Comparison of ENCODE assay signal across 9 mouse cellular contexts in genomic region chr3:83128449-83128922, GRCm38 (mm10). TPM values are rescaled to one million over a fixed set of nuclear protein-coding genes. Genes with fewer than 3 reads are reported as not detected.
DNase-seq lines count a peak whose midpoint lies in the region; ATAC-seq and TF ChIP-seq lines count a peak whose summit lies in the region.
"Had no signal": no experiment of that assay in that cellular context is flagged by ENCODE, and none has a peak within 500 bp of the region (broad histone marks: within the 10 kb centered on the region; RNA-seq: fewer than 3 reads in every experiment).

No protein-coding gene starts in this region.

- H3K9me3 ChIP-seq in forebrain, embryonic 15.5 days, result no peaks in the 10 kb centered on the region
- no peaks in the 10 kb centered on the region for H3K9me3 ChIP-seq in limb, embryonic 11.5 days (ENCODE audit: control insufficient read depth, low read length)
- H3K9me3 ChIP-seq in midbrain, embryonic 16.5 days (replicated peaks; ENCODE audit: control insufficient read depth, low read length, poor library complexity, severe bottlenecking), result no peaks in the 10 kb centered on the region

- H3K4me2 ChIP-seq in forebrain, embryonic 15.5 days (replicated peaks), result peak overlapping the region; percentile 99
- H3K4me2 ChIP-seq in limb, embryonic 11.5 days (ENCODE audit: low read depth, severe bottlenecking), result peak overlapping the region; percentile 94
- H3K4me2 ChIP-seq in midbrain, embryonic 16.5 days (ENCODE audit: low read length), result peak overlapping the region; percentile 100

- no peaks in the 10 kb centered on the region for H3K4me1 ChIP-seq in kidney, adult 2 months (ENCODE audit: control insufficient read depth, insufficient read depth, low read length)
- peaks cover 31% of the 10 kb centered on the region for H3K4me1 ChIP-seq in forebrain, embryonic 15.5 days
- peaks cover 14% of the 10 kb centered on the region for H3K4me1 ChIP-seq in limb, embryonic 11.5 days (ENCODE audit: control insufficient read depth, insufficient read depth, low read length)
- H3K4me1 ChIP-seq in midbrain, embryonic 16.5 days (ENCODE audit: control insufficient read depth, insufficient read depth, low read length), result peaks cover 11% of the 10 kb centered on the region; the same call in 1 of the 2 replicates

- under 1% methylated on average over 43 of the region's 43 CpGs for WGBS in kidney, adult 2 months
- WGBS in forebrain, embryonic 15.5 days, result under 1% methylated on average over 43 of the region's 43 CpGs
- under 1% methylated on average over 43 of the region's 43 CpGs for WGBS in limb, embryonic 11.5 days
- under 1% methylated on average over 43 of the region's 43 CpGs for WGBS in midbrain, embryonic 16.5 days

- H3K4me3 ChIP-seq in kidney, adult 2 months (ENCODE audit: insufficient read depth, low read depth, low read length), result peak overlapping the region; percentile 1; the same call in 1 of the 2 replicates
- peak overlapping the region; percentile 55 for H3K4me3 ChIP-seq in forebrain, embryonic 15.5 days
- H3K4me3 ChIP-seq in limb, embryonic 11.5 days (ENCODE audit: low read depth, low read length), result peak overlapping the region; percentile 54
- peak overlapping the region; percentile 69 for H3K4me3 ChIP-seq in midbrain, embryonic 16.5 days (ENCODE audit: low read depth, low read length)

- H3K27me3 ChIP-seq in kidney, adult 2 months (replicated peaks; ENCODE audit: control insufficient read depth, insufficient read depth, low read length), result 0 out of 2 replicates have a peak, but pooled peaks cover 2% of the 10 kb centered on the region
- H3K27me3 ChIP-seq in forebrain, embryonic 15.5 days, result peaks cover 51% of the 10 kb centered on the region
- peaks cover 47% of the 10 kb centered on the region for H3K27me3 ChIP-seq in limb, embryonic 11.5 days (ENCODE audit: control insufficient read depth, insufficient read depth, low read length)
- peaks cover 24% of the 10 kb centered on the region for H3K27me3 ChIP-seq in midbrain, embryonic 16.5 days (ENCODE audit: control insufficient read depth, insufficient read depth, low read depth, low read length)

- peak; percentile 49 for ATAC-seq in forebrain, embryonic 15.5 days (replicated peaks)
- ATAC-seq in limb, embryonic 11.5 days (ENCODE audit: insufficient number of reproducible peaks, low FRiP score, low TSS enrichment, low read depth), result no peak
- ATAC-seq in midbrain, embryonic 16.5 days, result peak; percentile 57
- ATAC-seq in megakaryocyte-erythroid progenitor cell, adult 5-6 weeks (replicated peaks; ENCODE audit: low FRiP score, low TSS enrichment, poor library complexity, severe bottlenecking), result no peak; the same call in 1 of the 2 replicates

- TF ChIP-seq CTCF in kidney, adult 2 months (conservative IDR thresholded peaks at IDR 0.05; ENCODE audit: insufficient read depth, insufficient read length, low read depth, low read length), result no peak

- DNase-seq in kidney, adult 2 months, result no peak
- DNase-seq in kidney, adult 18-20 months, result no peak
- peak; percentile 38 for DNase-seq in adrenal gland, postnatal 14 days
- peak; percentile 55 for DNase-seq in limb, embryonic 11.5 days (ENCODE audit: low spot score)
- no peak for DNase-seq in layer of hippocampus, adult 9-11 months

- peak overlapping the region; percentile 52 for H3K9ac ChIP-seq in forebrain, embryonic 15.5 days (replicated peaks)
- H3K9ac ChIP-seq in limb, embryonic 11.5 days (ENCODE audit: low read length), result no peak overlapping the region
- peak overlapping the region; percentile 77 for H3K9ac ChIP-seq in midbrain, embryonic 16.5 days (ENCODE audit: low read depth, low read length)

- no peak overlapping the region for H3K27ac ChIP-seq in kidney, adult 2 months (ENCODE audit: insufficient read depth, low read depth, low read length)
- H3K27ac ChIP-seq in forebrain, embryonic 15.5 days (replicated peaks), result no peak overlapping the region
- H3K27ac ChIP-seq in limb, embryonic 11.5 days (replicated peaks; ENCODE audit: low read depth, low read length), result no peak overlapping the region
- H3K27ac ChIP-seq in midbrain, embryonic 16.5 days (ENCODE audit: low read length), result no peak overlapping the region

- no peak for TF ChIP-seq POLR2A in kidney, adult 2 months (IDR thresholded peaks at IDR 0.05; ENCODE audit: low read depth, low read length)

- no peaks in the 10 kb centered on the region for H3K36me3 ChIP-seq in kidney, adult 2 months (ENCODE audit: control insufficient read depth, insufficient read depth, low read length)
- no peaks in the 10 kb centered on the region for H3K36me3 ChIP-seq in forebrain, embryonic 15.5 days
- no peaks in the 10 kb centered on the region for H3K36me3 ChIP-seq in limb, embryonic 11.5 days (ENCODE audit: control insufficient read depth, insufficient read depth, low read length)
- no peaks in the 10 kb centered on the region for H3K36me3 ChIP-seq in midbrain, embryonic 16.5 days (ENCODE audit: control insufficient read depth, insufficient read depth, low read length)

RNA-seq across cellular contexts. Expression of gene Dchs2, which starts 0.7 kb away (rescaled TPM):
- 0.03 TPM in 2 replicates for polyA plus RNA-seq in kidney, adult 2 months (2012; rRNA removed)
- 1.3 and 1.5 TPM in 2 replicates for total RNA-seq in adrenal gland, postnatal 14 days (2021)
- polyA plus RNA-seq in forebrain, embryonic 15.5 days (2015; fragmentation: Nextera tagmentation; extraction: Ambion mirVana), result 0.42 and 0.52 TPM in 2 replicates
- polyA plus RNA-seq in limb, embryonic 11.5 days (2014; fragmentation: Nextera tagmentation; extraction: Ambion mirVana), result 0.17 and 0.31 TPM in 2 replicates
- 0.69 and 0.75 TPM in 2 replicates for polyA plus RNA-seq in midbrain, embryonic 16.5 days (2015; fragmentation: Nextera tagmentation; extraction: Ambion mirVana)
- total RNA-seq in megakaryocyte-erythroid progenitor cell, adult 5-6 weeks (2014; fragmentation: Nextera tagmentation), result not detected in 2 replicates
- not detected in 2 replicates for total RNA-seq in megakaryocyte-erythroid progenitor cell, adult 5-6 weeks (2017)
- total RNA-seq: MEL had no signal

Comparison
In these comparisons a context has a peak if more than half of its experiments do, and no peak if none do; other contexts are left out.
1. DNase-seq: peak in adrenal gland, postnatal 14 days (single experiment) and limb, embryonic 11.5 days (single experiment); none in kidney, adult 2 months (single experiment), kidney, adult 18-20 months (single experiment) and layer of hippocampus, adult 9-11 months (single experiment).
2. H3K4me3 ChIP-seq: peak in every context shown above with its lines; median percentile 69 in midbrain, embryonic 16.5 days; 55 in forebrain, embryonic 15.5 days; 54 in limb, embryonic 11.5 days; 1 in kidney, adult 2 months.
3. ATAC-seq: peak in forebrain, embryonic 15.5 days (single experiment) and midbrain, embryonic 16.5 days (single experiment); none in limb, embryonic 11.5 days (single experiment) and megakaryocyte-erythroid progenitor cell, adult 5-6 weeks (single experiment).
4. Peak in every context shown above with its lines, with median percentiles within 50 percentile points of each other: H3K4me2 ChIP-seq.